Mouse (Mus musculus) brain, embryonic 14.5 days (tissue): ENCODE measurements around the gene Mettl7b. TPM values are rescaled to one million over a fixed set of nuclear protein-coding genes. Genes with fewer than 3 reads are reported as not detected.

ENCODE experiments used
- DNase-seq: peaks from one replicate; pipeline ENCODE4 v3.0.0-alpha.2; 2011; ENCODE audit warnings: low read depth
- CTCF ChIP-seq: fragments of 200-500 bp; IDR thresholded peaks from 2 replicates; pipeline ENCODE4 v1.5.1; 2012; ENCODE audit warnings: inconsistent platforms, mild to moderate bottlenecking, moderate library complexity, borderline replicate concordance; ENCODE audit not compliant: insufficient read depth, insufficient read length; ENCODE audit errors: extremely low read depth
- POLR2A ChIP-seq: fragments of 200-500 bp; IDR thresholded peaks from 2 replicates; pipeline ENCODE4 v1.6.1; 2012; ENCODE audit warnings: mild to moderate bottlenecking, inconsistent platforms, borderline replicate concordance; ENCODE audit not compliant: poor library complexity, insufficient read depth, insufficient read length, severe bottlenecking; ENCODE audit errors: extremely low read depth
- polyA plus RNA-seq: library from polyadenylated mRNA; depleted of rRNA; stranded (reverse); fragments of >200 nt; gene quantifications from 2 replicates; pipeline ENCODE4 v1.2.3, GENCODE M21; 2012

The Mettl7b gene
- polyA plus RNA-seq, 1 experiment = 0.08 TPM

DNA sequence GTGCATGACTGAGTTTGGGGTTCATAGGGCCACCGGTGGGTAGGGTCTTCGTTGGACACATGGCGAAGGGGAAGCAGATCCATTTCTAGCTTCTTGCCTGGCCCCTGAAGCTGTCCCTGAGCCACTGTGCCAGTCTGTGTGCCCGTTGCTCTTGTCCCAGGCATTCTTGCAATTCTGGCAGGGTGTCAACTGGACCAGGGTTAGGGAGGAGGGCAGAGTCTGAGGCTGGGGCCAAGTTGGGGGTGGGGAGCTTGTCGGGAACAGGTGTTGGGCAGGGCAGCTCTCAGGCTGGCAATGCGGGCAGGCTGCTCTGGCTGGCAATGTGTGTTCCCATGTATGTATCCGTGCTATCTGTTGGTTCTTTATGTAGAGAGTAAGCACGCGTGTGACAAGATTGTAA, 22.3 kb downstream of the Mettl7b start:
- peak; percentile 46 for DNase-seq
- TF ChIP-seq CTCF (no peak), POLR2A (no peak)

DNA sequence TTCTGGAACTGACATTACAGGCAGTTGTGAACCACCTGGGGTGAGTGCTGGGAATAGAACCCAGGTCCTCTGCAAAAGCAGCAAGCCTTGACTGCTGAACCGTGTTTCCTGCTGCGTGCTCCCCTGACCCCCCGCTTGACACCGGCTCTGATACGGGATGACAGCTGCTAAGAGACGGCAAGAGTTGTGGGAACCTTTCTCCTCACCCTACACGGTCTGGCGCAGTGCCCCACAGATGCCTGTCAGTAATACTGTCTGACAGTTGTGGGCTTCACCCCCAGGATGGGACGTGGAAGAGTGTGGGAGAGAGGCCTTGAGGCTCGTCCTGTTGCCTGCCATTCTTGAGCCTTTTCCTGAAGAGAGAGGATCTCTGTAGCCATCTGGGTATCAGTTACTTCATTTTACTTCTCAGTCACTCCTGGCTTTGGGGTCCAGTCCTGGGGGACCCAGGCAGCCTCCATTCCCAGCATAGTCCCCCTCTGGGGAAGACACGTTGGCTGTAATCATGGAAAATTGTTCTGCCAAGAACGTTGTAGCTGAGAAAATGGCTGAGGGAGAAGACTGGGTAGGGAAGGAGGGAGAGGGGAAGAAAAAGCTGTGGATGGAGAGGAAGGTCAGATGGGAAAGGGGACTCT, 22.9 kb downstream of the Mettl7b start:
- TF ChIP-seq CTCF = no peak
- TF ChIP-seq POLR2A = no peak
- DNase-seq = no peak

DNA sequence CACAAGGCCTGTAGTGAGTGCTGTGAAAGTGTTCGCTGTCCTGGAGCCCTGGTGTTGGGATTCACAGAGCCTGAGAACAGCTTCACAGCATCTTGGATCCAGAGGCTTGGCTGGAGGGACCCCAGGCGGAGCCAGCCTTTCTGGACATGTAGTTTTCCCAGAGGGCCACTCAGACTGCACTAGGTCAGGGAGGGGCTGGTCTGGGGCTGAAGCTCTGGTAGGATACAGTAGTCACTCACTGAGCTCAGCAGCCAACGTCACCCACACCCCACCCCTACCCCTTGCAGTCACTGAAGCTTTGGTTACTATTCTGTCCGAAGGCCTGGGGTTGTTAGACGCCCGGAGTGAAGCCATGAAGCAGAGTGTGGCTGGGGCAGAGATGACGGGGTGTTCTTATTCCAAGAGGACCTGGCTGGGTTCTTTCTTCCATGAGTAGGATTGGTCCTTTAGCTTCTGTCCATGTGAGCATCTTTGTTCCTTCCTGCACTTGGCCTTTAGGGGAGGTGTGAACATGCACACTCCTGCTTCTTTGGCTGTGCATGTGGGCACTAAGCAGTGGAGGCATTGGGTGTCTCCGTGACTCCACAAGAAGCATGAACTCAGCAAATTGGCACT, 24.9 kb downstream of the Mettl7b start:
- no peak for TF ChIP-seq CTCF
- no peak for TF ChIP-seq POLR2A
- DNase-seq = no peak

DNA sequence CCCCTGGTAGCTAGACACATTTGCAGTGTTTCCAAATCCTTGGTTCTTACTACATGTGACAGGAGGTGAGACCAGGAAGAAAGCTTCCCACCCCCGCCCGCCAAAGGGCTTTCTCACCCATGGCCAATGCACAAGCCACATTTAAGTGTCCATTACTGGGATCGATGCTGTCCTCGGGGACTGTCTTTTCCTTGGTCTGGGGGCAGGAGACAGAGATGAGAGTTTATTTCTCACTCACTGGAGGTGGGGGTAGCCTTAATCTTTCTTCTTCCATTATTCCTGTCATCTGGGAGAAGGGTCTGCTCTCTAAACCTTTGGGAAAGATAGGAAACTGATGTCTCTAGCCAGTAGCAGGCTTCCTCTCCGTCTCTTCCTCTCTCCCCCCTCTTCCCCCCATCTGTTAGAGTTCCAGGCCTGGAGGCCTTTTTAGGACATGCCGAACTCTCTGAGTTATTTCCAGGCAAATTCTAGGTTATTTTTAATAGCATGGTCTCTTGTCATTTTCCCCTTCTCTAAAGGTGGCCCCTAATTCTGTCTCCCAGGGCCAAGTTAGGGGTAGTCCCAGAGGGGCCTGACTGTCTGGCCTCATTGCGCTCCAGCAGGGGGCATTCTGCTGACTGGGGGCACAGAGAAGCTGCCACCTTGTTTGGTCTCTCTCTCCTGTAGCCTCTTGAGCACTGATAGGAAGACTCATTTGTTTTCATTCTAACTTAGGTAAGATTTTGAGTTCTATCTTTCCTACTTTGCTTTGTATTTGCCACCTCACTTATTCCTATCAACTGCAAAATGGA, 25.6 kb downstream of the Mettl7b start:
- TF ChIP-seq CTCF = no peak
- no peak for TF ChIP-seq POLR2A
- DNase-seq = no peak

DNA sequence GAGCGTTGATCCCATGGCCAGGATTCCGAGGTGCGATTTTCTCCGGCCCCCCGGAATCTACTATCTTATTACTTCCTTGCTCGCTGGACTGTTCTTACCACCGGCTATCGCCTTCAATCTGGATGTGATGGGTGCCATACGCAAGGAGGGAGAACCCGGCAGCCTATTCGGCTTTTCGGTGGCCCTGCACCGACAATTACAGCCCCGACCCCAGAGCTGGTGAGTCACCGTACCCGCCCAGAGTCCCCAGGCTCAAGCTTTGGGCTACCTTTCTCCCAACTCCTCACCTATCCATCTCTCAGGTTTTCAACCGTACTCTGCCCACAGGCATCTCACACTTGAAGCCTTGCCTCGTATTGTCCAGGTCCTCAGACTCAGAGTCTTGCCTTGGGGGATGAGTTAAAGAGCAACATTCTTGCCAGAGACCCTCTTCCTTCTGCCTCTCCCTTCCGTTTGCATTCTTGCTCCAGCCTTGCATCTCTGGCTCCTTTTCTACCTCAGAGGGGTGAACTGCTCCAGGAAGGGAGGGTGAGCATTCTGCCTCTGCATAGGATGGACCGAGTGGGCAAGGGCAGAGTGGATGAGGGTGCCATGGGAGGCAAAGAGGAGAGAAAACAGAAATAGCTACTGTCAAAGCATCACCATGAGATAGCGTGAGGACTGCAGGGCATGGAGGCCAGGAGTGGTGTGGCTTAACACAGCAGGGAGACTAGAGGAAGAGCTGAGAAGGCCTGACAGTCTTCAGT, 26.6 kb downstream of the Mettl7b start:
- DNase-seq = no peak
- TF ChIP-seq POLR2A (no peak), CTCF (no peak)

DNA sequence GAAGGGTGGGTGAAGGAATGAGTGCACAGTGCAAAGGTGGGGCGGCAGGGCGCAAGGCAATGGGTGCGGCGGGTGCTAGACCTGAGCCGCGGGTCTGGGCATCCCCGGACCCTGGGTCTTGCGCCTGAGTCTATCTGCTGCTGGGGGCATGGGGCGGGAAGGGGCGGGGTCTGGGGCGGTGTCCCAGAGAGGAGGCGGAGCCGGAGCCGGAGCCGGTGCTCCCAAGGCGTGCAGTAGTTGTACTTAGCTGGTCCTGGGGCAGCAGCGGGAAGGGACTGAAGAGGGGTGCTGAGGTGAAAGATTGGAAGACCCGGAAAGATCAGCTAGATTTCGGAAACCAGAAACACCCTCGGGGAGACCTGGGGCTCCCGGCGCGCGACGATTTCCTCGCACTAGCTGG, 27.2 kb downstream of the Mettl7b start, which contains the start of gene Itga7:
Itga7 (plus strand) TSS at position 245 of the 400 bp plus-strand sequence.
- TF ChIP-seq POLR2A = no peak
- no peak for TF ChIP-seq CTCF
- DNase-seq = peak; percentile 59

DNA sequence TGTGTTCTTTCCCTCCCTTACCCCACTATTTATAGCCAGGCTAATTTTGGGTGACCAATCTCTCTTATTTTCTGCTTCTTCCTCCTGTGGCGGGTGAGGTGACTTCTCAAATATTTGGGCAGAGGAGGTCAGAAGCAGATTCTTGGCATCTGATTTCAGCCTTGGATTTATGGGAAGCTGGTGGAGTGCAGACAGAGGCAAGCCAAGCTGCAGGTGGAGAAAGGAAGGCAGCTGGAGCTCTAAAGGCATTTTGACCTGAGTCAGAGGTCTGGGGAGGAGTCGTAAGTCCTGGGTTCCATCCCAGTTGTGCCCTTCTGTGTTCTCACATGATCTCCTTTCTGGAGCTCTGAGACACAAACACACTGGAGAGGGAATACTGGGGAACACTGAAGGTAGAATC, 29.3 kb downstream of the Mettl7b start:
- DNase-seq = no peak
- TF ChIP-seq POLR2A (no peak), CTCF (no peak)

DNA sequence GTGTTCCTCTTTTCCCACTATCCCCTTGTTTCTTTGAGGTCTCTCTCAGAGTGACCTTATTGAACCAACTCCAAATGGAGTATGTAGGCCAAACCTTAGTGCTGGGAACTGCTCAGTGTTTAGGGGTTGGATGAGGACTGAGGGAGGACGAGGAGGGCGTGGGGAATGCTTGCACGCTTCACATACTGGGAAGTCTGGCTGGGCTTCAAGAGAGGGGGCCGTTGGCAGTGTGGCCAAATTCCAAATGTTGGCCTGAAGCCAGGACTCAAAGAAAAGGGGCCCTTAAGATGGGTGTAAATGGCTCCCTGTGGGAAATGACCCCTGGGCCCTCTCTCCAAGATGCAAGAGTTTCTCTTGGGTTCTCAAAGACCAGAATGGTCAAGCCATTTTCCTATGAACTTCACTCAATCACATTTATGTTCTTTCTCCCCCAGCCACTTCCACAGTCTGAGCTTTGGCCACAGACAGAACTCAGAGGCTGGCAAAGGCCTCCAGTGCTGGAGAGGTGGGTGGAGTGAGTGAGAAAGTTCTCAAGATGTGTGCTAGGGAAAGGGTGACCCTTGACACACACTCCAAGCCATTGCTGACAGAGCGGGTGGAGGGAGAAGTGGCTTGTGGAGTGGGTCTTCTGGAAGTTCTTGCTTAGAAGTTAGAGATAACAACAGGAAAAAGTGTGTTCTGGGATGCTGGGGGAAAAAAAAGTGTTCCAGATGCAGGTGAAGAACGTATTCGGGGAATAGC, 31.0 kb downstream of the Mettl7b start:
- DNase-seq = peak; percentile 68
- TF ChIP-seq POLR2A = no peak
- TF ChIP-seq CTCF = no peak

DNA sequence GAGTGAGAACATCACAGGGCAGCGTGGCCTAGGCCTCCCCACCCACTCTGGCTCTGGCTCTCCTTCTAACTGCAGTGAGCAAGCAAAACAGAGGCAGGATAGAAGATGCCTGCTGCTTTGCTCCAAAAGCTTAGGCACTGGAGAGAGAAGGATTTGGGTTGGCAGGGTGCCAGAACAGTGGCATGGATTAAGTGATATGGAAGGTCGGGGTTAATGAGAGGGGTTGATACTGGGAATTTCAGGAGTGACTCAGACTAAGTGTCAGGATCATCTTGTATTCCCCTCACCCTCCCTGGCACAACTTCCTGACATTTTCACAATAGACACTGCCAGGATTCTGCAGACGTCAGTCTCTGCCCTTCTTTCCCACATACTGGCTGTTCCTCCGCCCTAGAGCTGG, 32.4 kb downstream of the Mettl7b start:
- peak; percentile 54 for DNase-seq
- TF ChIP-seq CTCF = no peak
- TF ChIP-seq POLR2A = no peak

DNA sequence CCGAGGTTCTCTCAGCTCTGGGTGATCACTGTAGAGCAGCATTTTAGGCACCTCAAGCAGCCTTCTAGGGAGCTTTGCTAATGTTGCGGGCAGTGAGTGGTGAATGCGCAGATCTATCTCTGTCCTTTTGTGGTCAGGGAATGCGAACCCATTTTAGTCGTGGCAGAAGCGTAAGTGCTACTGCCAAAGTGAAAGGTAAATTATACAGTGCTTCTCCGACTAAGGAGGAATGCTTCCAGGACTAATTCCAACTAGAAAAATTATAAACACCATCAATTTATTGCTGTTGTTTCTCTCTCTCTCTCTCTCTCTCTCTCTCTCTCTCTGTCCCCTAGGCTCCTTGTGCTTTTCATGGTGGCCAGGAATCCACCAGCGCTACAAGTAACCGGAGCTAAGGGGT, 36.9 kb downstream of the Mettl7b start, which contains the start of gene Bloc1s1:
Bloc1s1 (minus strand) TSS at position 101 of the 400 bp plus-strand sequence.
- DNase-seq = no peak
- no peak for TF ChIP-seq CTCF
- no peak for TF ChIP-seq POLR2A
